Mouse (Mus musculus): ENCODE results near the gene Adgrb3. TPM values are rescaled to one million over a fixed set of nuclear protein-coding genes. Genes with fewer than 3 reads are reported as not detected.

The Adgrb3 gene
- polyA plus RNA-seq, 1 experiment from 2014 or later = 0.62 TPM

GRCm38 (mm10) chr1:25107500-25108101, 721.9 kb downstream of the Adgrb3 start:
- no peak overlapping the region for H3K4me3 ChIP-seq (ENCODE audit: low read length)
- 85% methylated on average over 3 of the region's 3 CpGs for WGBS
- H3K4me1 ChIP-seq (ENCODE audit: control insufficient read depth, insufficient read depth, low read length) = no peaks in the 10 kb centered on the region
- H3K9ac ChIP-seq (ENCODE audit: low read depth, low read length) = no peak overlapping the region
- H3K9me3 ChIP-seq (ENCODE audit: control insufficient read depth, low read length) = no peaks in the 10 kb centered on the region
- no peak overlapping the region for H3K4me2 ChIP-seq (replicated peaks; ENCODE audit: low read depth, low read length)
- H3K27me3 ChIP-seq (ENCODE audit: control insufficient read depth, insufficient read depth, low read length) = no peaks in the 10 kb centered on the region
- no peaks in the 10 kb centered on the region for H3K36me3 ChIP-seq (ENCODE audit: control insufficient read depth, insufficient read depth, low read length)
- H3K27ac ChIP-seq (ENCODE audit: low read depth, low read length) = no peak overlapping the region
- ATAC-seq (ENCODE audit: low FRiP score, low TSS enrichment) = no peak

GRCm38 (mm10) chr1:25106679-25107078, 722.8 kb downstream of the Adgrb3 start:
- 28% methylated on average over 6 of the region's 6 CpGs for WGBS
- Histone ChIP-seq H3K36me3 (ENCODE audit: control insufficient read depth, insufficient read depth, low read length) (no peaks in the 10 kb centered on the region), H3K27ac (ENCODE audit: low read depth, low read length) (no peak overlapping the region), H3K27me3 (ENCODE audit: control insufficient read depth, insufficient read depth, low read length) (no peaks in the 10 kb centered on the region), H3K4me2 (replicated peaks; ENCODE audit: low read depth, low read length) (no peak overlapping the region), H3K9ac (ENCODE audit: low read depth, low read length) (no peak overlapping the region), H3K4me3 (ENCODE audit: low read length) (no peak overlapping the region), H3K4me1 (ENCODE audit: control insufficient read depth, insufficient read depth, low read length) (no peaks in the 10 kb centered on the region), H3K9me3 (ENCODE audit: control insufficient read depth, low read length) (no peaks in the 10 kb centered on the region)
- ATAC-seq (ENCODE audit: low FRiP score, low TSS enrichment) = peak; percentile 94

GRCm38 (mm10) chr1:25105367-25105766, 724.1 kb downstream of the Adgrb3 start:
- no peaks in the 10 kb centered on the region for H3K36me3 ChIP-seq (ENCODE audit: control insufficient read depth, insufficient read depth, low read length)
- H3K27ac ChIP-seq (ENCODE audit: low read depth, low read length) = no peak overlapping the region
- no peak overlapping the region for H3K9ac ChIP-seq (ENCODE audit: low read depth, low read length)
- no peaks in the 10 kb centered on the region for H3K4me1 ChIP-seq (ENCODE audit: control insufficient read depth, insufficient read depth, low read length)
- no peaks in the 10 kb centered on the region for H3K27me3 ChIP-seq (ENCODE audit: control insufficient read depth, insufficient read depth, low read length)
- no peak overlapping the region for H3K4me3 ChIP-seq (ENCODE audit: low read length)
- ATAC-seq (ENCODE audit: low FRiP score, low TSS enrichment) = no peak
- no peaks in the 10 kb centered on the region for H3K9me3 ChIP-seq (ENCODE audit: control insufficient read depth, low read length)
- WGBS = 54% methylated on average over 4 of the region's 4 CpGs
- no peak overlapping the region for H3K4me2 ChIP-seq (replicated peaks; ENCODE audit: low read depth, low read length)

GRCm38 (mm10) chr1:25088010-25088719, 741.3 kb downstream of the Adgrb3 start:
- Histone ChIP-seq H3K36me3 (ENCODE audit: control insufficient read depth, insufficient read depth, low read length) (no peaks in the 10 kb centered on the region), H3K9me3 (ENCODE audit: control insufficient read depth, low read length) (no peaks in the 10 kb centered on the region), H3K27ac (ENCODE audit: low read depth, low read length) (no peak overlapping the region), H3K27me3 (ENCODE audit: control insufficient read depth, insufficient read depth, low read length) (no peaks in the 10 kb centered on the region), H3K9ac (ENCODE audit: low read depth, low read length) (no peak overlapping the region), H3K4me3 (ENCODE audit: low read length) (no peak overlapping the region), H3K4me2 (replicated peaks; ENCODE audit: low read depth, low read length) (no peak overlapping the region), H3K4me1 (ENCODE audit: control insufficient read depth, insufficient read depth, low read length) (no peaks in the 10 kb centered on the region)
- WGBS = 44% methylated on average over 5 of the region's 5 CpGs
- ATAC-seq (ENCODE audit: low FRiP score, low TSS enrichment) = no peak

- Histone ChIP-seq H3K9ac (ENCODE audit: low read depth, low read length) (no peak overlapping the region), H3K4me3 (ENCODE audit: low read length) (no peak overlapping the region), H3K4me1 (ENCODE audit: control insufficient read depth, insufficient read depth, low read length) (no peaks in the 10 kb centered on the region), H3K36me3 (ENCODE audit: control insufficient read depth, insufficient read depth, low read length) (no peaks in the 10 kb centered on the region), H3K4me2 (replicated peaks; ENCODE audit: low read depth, low read length) (no peak overlapping the region), H3K9me3 (ENCODE audit: control insufficient read depth, low read length) (no peaks in the 10 kb centered on the region), H3K27me3 (ENCODE audit: control insufficient read depth, insufficient read depth, low read length) (no peaks in the 10 kb centered on the region), H3K27ac (ENCODE audit: low read depth, low read length) (no peak overlapping the region)
- WGBS = 73% methylated on average over 14 of the region's 14 CpGs
- ATAC-seq (ENCODE audit: low FRiP score, low TSS enrichment) = no peak
These were observed 743.7 kb downstream of the Adgrb3 start for GRCm38 (mm10) chr1:25085616-25086372.

GRCm38 (mm10) chr1:25082377-25082776, 747.1 kb downstream of the Adgrb3 start:
- WGBS = 86% methylated on average over 8 of the region's 8 CpGs
- no peaks in the 10 kb centered on the region for H3K9me3 ChIP-seq (ENCODE audit: control insufficient read depth, low read length)
- no peaks in the 10 kb centered on the region for H3K27me3 ChIP-seq (ENCODE audit: control insufficient read depth, insufficient read depth, low read length)
- no peak overlapping the region for H3K9ac ChIP-seq (ENCODE audit: low read depth, low read length)
- no peaks in the 10 kb centered on the region for H3K36me3 ChIP-seq (ENCODE audit: control insufficient read depth, insufficient read depth, low read length)
- H3K27ac ChIP-seq (ENCODE audit: low read depth, low read length) = no peak overlapping the region
- no peak for ATAC-seq (ENCODE audit: low FRiP score, low TSS enrichment)
- no peaks in the 10 kb centered on the region for H3K4me1 ChIP-seq (ENCODE audit: control insufficient read depth, insufficient read depth, low read length)
- no peak overlapping the region for H3K4me2 ChIP-seq (replicated peaks; ENCODE audit: low read depth, low read length)
- no peak overlapping the region for H3K4me3 ChIP-seq (ENCODE audit: low read length)

- no peak overlapping the region for H3K4me3 ChIP-seq (ENCODE audit: low read length)
- H3K4me1 ChIP-seq (ENCODE audit: control insufficient read depth, insufficient read depth, low read length) = no peaks in the 10 kb centered on the region
- H3K9me3 ChIP-seq (ENCODE audit: control insufficient read depth, low read length) = no peaks in the 10 kb centered on the region
- no peak for ATAC-seq (ENCODE audit: low FRiP score, low TSS enrichment)
- H3K27ac ChIP-seq (ENCODE audit: low read depth, low read length) = no peak overlapping the region
- no peaks in the 10 kb centered on the region for H3K27me3 ChIP-seq (ENCODE audit: control insufficient read depth, insufficient read depth, low read length)
- no peaks in the 10 kb centered on the region for H3K36me3 ChIP-seq (ENCODE audit: control insufficient read depth, insufficient read depth, low read length)
- H3K9ac ChIP-seq (ENCODE audit: low read depth, low read length) = no peak overlapping the region
- WGBS = 73% methylated on average over 4 of the region's 4 CpGs
- no peak overlapping the region for H3K4me2 ChIP-seq (replicated peaks; ENCODE audit: low read depth, low read length)
These were observed 748.1 kb downstream of the Adgrb3 start for GRCm38 (mm10) chr1:25081265-25081849.

GRCm38 (mm10) chr1:25079395-25079794, 750.1 kb downstream of the Adgrb3 start:
- Histone ChIP-seq H3K9me3 (ENCODE audit: control insufficient read depth, low read length) (no peaks in the 10 kb centered on the region), H3K36me3 (ENCODE audit: control insufficient read depth, insufficient read depth, low read length) (no peaks in the 10 kb centered on the region), H3K27ac (ENCODE audit: low read depth, low read length) (no peak overlapping the region), H3K9ac (ENCODE audit: low read depth, low read length) (no peak overlapping the region), H3K27me3 (ENCODE audit: control insufficient read depth, insufficient read depth, low read length) (no peaks in the 10 kb centered on the region), H3K4me2 (replicated peaks; ENCODE audit: low read depth, low read length) (no peak overlapping the region), H3K4me1 (ENCODE audit: control insufficient read depth, insufficient read depth, low read length) (no peaks in the 10 kb centered on the region), H3K4me3 (ENCODE audit: low read length) (no peak overlapping the region)
- ATAC-seq (ENCODE audit: low FRiP score, low TSS enrichment) = no peak
- 88% methylated on average over 2 of the region's 2 CpGs for WGBS

- Histone ChIP-seq H3K4me1 (ENCODE audit: control insufficient read depth, insufficient read depth, low read length) (no peaks in the 10 kb centered on the region), H3K27ac (ENCODE audit: low read depth, low read length) (no peak overlapping the region), H3K27me3 (ENCODE audit: control insufficient read depth, insufficient read depth, low read length) (no peaks in the 10 kb centered on the region), H3K4me3 (ENCODE audit: low read length) (no peak overlapping the region), H3K9ac (ENCODE audit: low read depth, low read length) (no peak overlapping the region), H3K4me2 (replicated peaks; ENCODE audit: low read depth, low read length) (no peak overlapping the region), H3K9me3 (ENCODE audit: control insufficient read depth, low read length) (no peaks in the 10 kb centered on the region), H3K36me3 (ENCODE audit: control insufficient read depth, insufficient read depth, low read length) (no peaks in the 10 kb centered on the region)
- WGBS = 74% methylated on average over 5 of the region's 5 CpGs
- no peak for ATAC-seq (ENCODE audit: low FRiP score, low TSS enrichment)
These were observed 753.6 kb downstream of the Adgrb3 start for GRCm38 (mm10) chr1:25075952-25076351.

Data from kidney, embryonic 14.5 days (tissue).